Mouse (Mus musculus) embryonic facial prominence, embryonic 10.5 days (tissue): ENCODE measurements around the gene Cyb5d2. TPM values are rescaled to one million over a fixed set of nuclear protein-coding genes. Genes with fewer than 3 reads are reported as not detected.

Source experiments
- DNase-seq: peaks from one replicate; pipeline ENCODE4 v3.0.0-alpha.2; 2017; ENCODE audit warnings: low spot score
- H3K27ac ChIP-seq: fragments of 300-500 bp; sonication (generic); replicated peaks from 2 replicates; pipeline ENCODE4 v1.5.1; 2016; ENCODE audit warnings: mild to moderate bottlenecking
- H3K27me3 ChIP-seq: fragments of 300-500 bp; sonication (generic); replicated peaks from 2 replicates; pipeline ENCODE4 v1.6.1; 2016; ENCODE audit warnings: low read depth, mild to moderate bottlenecking; ENCODE audit not compliant: poor library complexity, severe bottlenecking
- H3K36me3 ChIP-seq: fragments of 300-500 bp; sonication (generic); replicated peaks from 2 replicates; pipeline ENCODE4 v1.6.1; 2016; ENCODE audit warnings: mild to moderate bottlenecking, moderate library complexity
- H3K4me1 ChIP-seq: fragments of 300-500 bp; sonication (generic); 2 replicates; pipeline ENCODE4 v1.6.1; 2016
- H3K4me3 ChIP-seq: fragments of 300-500 bp; sonication (generic); 2 replicates; pipeline ENCODE4 v1.5.1; 2016; ENCODE audit warnings: mild to moderate bottlenecking, moderate library complexity
- H3K9me3 ChIP-seq: fragments of 300-500 bp; sonication (generic); 2 replicates; pipeline ENCODE4 v1.6.1; 2016; ENCODE audit warnings: mild to moderate bottlenecking
- WGBS: fragments of 180-500 bp; shearing (Covaris S2); methylation state at CpG from one replicate; pipeline ENCODE4 v1.1.7; 2016; 5-methylcytosine and 5-hydroxymethylcytosine counted together
- polyA plus RNA-seq: library from polyadenylated mRNA; unstranded; fragments of >200 nt; fragmentation: Nextera tagmentation; extraction: Ambion mirVana; gene quantifications from 2 replicates; pipeline ENCODE4 v1.2.1, GENCODE M21; 2016

Cyb5d2 gene
- polyA plus RNA-seq, 1 experiment from 2014 or later: 4.5 TPM

GRCm38 (mm10) chr11:72733736-72734135, 62.2 kb downstream of the Cyb5d2 start:
- 91% methylated on average over 3 of the region's 3 CpGs for WGBS
- Histone ChIP-seq H3K9me3 (no peaks in the 10 kb centered on the region), H3K27me3 (no peaks in the 10 kb centered on the region), H3K4me1 (no peaks in the 10 kb centered on the region), H3K4me3 (no peak overlapping the region), H3K36me3 (peaks cover 88% of the 10 kb centered on the region), H3K27ac (no peak overlapping the region)
- DNase-seq: no peak

Other genes starting within 250 kb of the Cyb5d2 start
- gene Spns3, start 245.6 kb downstream of the Cyb5d2 start, polyA plus RNA-seq: 0.04 and 0.14 TPM in 2 replicates
- gene Ube2g1, start 188.9 kb downstream of the Cyb5d2 start, polyA plus RNA-seq: 89.0 and 91.5 TPM in 2 replicates
- gene Ankfy1, start 106.1 kb downstream of the Cyb5d2 start, polyA plus RNA-seq: 26.3 and 26.5 TPM in 2 replicates
- gene Zzef1, start 84 bp upstream of the Cyb5d2 start, polyA plus RNA-seq: 6.4 and 7.1 TPM in 2 replicates
- gene Atp2a3, start 165.0 kb upstream of the Cyb5d2 start, polyA plus RNA-seq: 1.3 and 1.4 TPM in 2 replicates
- 0.79 and 1.0 TPM in 2 replicates for gene P2rx1, start 203.0 kb upstream of the Cyb5d2 start, polyA plus RNA-seq
- gene Camkk1, start 222.9 kb upstream of the Cyb5d2 start, polyA plus RNA-seq: 5.6 and 6.9 TPM in 2 replicates